Mouse (Mus musculus) embryonic facial prominence, embryonic 15.5 days (tissue): ENCODE measurements at regions not wholly inside any gene's neighbourhood (a gene's known extent, or its start where the extent isn't known, plus 50 kb on each side); places are given as distances from the start of the nearest gene placed in this dataset.

Experiments
- ATAC-seq: fragments of 200-750 bp; cut with Nextera tagmentation; 2 replicates; pipeline ENCODE4 v1.8.0; 2017; ENCODE audit warnings: low read depth, moderate TSS enrichment; ENCODE audit not compliant: insufficient number of reproducible peaks, low FRiP score, low TSS enrichment
- H3K27ac ChIP-seq: fragments of 300-500 bp; sonication (generic); replicated peaks from 2 replicates; pipeline ENCODE4 v1.5.1; 2015; ENCODE audit warnings: mild to moderate bottlenecking, inconsistent platforms
- H3K27me3 ChIP-seq: fragments of 300-500 bp; sonication (generic); 2 replicates; pipeline ENCODE4 v1.6.1; 2015; ENCODE audit warnings: inconsistent platforms
- H3K36me3 ChIP-seq: fragments of 300-500 bp; sonication (generic); 2 replicates; pipeline ENCODE4 v1.6.1; 2015; ENCODE audit warnings: mild to moderate bottlenecking, inconsistent platforms
- H3K4me1 ChIP-seq: fragments of 300-500 bp; sonication (generic); 2 replicates; pipeline ENCODE4 v1.6.1; 2015; ENCODE audit warnings: inconsistent platforms
- H3K4me2 ChIP-seq: fragments of 300-500 bp; sonication (generic); replicated peaks from 2 replicates; pipeline ENCODE4 v1.6.1; 2015; ENCODE audit warnings: mild to moderate bottlenecking, inconsistent platforms
- H3K4me3 ChIP-seq: fragments of 300-500 bp; sonication (generic); replicated peaks from 2 replicates; pipeline ENCODE4 v1.5.1; 2015; ENCODE audit warnings: mild to moderate bottlenecking, inconsistent platforms
- H3K9ac ChIP-seq: fragments of 300-500 bp; sonication (generic); 2 replicates; pipeline ENCODE4 v1.6.1; 2015; ENCODE audit warnings: inconsistent platforms
- H3K9me3 ChIP-seq: fragments of 300-500 bp; sonication (generic); replicated peaks from 2 replicates; pipeline ENCODE4 v1.6.1; 2016; ENCODE audit warnings: inconsistent platforms
- WGBS: fragments of 180-500 bp; shearing (Covaris S2); methylation state at CpG from one replicate; pipeline ENCODE4 v1.1.7; 2015; 5-methylcytosine and 5-hydroxymethylcytosine counted together

DNA sequence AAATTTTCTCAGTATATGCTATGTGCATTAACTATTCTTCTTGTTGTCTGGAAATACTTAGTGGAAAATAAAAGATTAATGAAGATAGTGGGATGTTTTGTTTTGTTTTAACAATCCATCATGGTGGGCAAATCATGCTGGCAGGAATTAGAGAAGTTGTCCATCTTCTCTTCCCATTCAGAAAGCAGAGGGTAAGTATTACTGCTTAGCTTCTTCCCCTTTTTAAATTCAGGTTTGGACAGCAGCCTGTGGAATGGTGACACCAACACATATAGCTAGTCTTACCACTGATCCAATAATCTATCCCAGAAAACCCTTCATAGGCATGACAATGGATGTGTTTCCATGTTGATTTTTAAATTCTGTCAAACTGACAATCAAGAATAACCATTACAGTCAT, 467.9 kb upstream of the Mef2c start:
- Histone ChIP-seq H3K27me3 (no peaks in the 10 kb centered on the region), H3K4me3 (no peak overlapping the region), H3K4me1 (no peaks in the 10 kb centered on the region), H3K9me3 (no peaks in the 10 kb centered on the region), H3K4me2 (no peak overlapping the region), H3K9ac (no peak overlapping the region), H3K36me3 (no peaks in the 10 kb centered on the region), H3K27ac (no peak overlapping the region)
- ATAC-seq: no peak

DNA sequence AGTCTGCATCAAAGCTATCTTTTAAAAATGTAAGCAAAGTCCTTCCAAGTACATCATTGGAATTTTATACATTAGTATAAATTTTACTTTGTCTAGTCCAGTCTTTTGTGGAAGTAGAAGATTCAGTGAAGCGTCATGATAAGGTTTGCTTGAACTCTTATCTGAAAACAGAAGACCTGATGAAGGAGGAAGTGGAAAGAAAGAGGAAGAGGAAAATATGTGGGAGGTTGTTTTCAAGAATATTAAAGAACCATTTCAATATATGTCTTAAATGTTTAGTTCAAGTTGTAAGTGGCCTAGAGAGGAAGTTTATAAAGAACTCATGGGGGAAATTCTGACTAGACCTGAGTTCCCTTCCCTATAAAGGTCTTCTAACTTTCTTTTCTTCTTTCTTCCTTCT, 462.3 kb upstream of the Mef2c start:
- Histone ChIP-seq H3K9me3 (no peaks in the 10 kb centered on the region), H3K27ac (no peak overlapping the region), H3K36me3 (no peaks in the 10 kb centered on the region), H3K4me1 (no peaks in the 10 kb centered on the region), H3K9ac (no peak overlapping the region), H3K4me3 (no peak overlapping the region), H3K4me2 (no peak overlapping the region), H3K27me3 (no peaks in the 10 kb centered on the region)
- ATAC-seq: no peak
- 84% methylated on average over 1 of the region's 1 CpGs for WGBS

DNA sequence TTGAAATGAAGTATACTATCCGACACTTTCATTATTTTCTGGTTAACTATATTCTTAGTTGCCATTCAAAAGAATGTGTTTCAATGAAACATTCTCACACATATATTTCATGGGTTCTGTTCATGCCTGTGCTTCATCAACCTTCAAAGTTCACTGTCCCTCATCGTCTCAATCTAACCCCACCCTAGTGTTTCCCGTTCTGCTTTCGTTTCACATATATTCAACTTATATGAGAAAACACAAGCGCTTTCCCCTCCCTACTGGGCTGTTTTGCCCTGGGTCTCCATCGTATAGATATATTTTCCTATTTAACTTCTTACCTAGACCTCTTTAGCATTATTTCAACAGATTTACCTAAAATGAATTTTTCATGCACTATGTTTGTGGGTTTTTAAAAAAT, 458.3 kb upstream of the Mef2c start:
- H3K9me3 ChIP-seq: no peaks in the 10 kb centered on the region
- no peak overlapping the region for H3K4me3 ChIP-seq
- H3K27ac ChIP-seq: no peak overlapping the region
- ATAC-seq: no peak
- no peaks in the 10 kb centered on the region for H3K36me3 ChIP-seq
- no peak overlapping the region for H3K4me2 ChIP-seq
- H3K27me3 ChIP-seq: no peaks in the 10 kb centered on the region
- H3K9ac ChIP-seq: no peak overlapping the region
- 93% methylated on average over 6 of the region's 6 CpGs for WGBS
- H3K4me1 ChIP-seq: no peaks in the 10 kb centered on the region

DNA sequence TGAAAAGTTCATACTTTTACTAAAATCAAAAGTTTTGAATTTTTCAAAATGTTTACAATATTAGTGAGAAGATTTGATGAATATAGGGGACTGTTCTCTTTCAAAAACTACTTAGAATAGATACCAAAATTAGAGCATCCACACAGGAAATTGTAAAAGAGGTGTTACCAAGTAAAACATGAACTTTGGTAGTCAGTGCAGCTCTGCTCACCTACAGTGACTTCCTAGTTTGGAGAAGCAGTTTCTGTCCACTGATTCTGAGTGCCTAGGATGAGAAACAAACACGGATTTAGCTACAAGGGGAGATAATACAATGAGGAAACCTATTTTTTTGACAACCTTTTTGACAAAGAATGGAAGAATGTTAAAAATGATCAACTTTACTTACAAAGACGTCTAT, 457.9 kb upstream of the Mef2c start:
- no peaks in the 10 kb centered on the region for H3K9me3 ChIP-seq
- H3K4me3 ChIP-seq: no peak overlapping the region
- H3K4me2 ChIP-seq: no peak overlapping the region
- WGBS: 68% methylated on average over 2 of the region's 2 CpGs
- H3K4me1 ChIP-seq: no peaks in the 10 kb centered on the region
- no peak overlapping the region for H3K9ac ChIP-seq
- no peak for ATAC-seq
- H3K27me3 ChIP-seq: no peaks in the 10 kb centered on the region
- H3K27ac ChIP-seq: no peak overlapping the region
- no peaks in the 10 kb centered on the region for H3K36me3 ChIP-seq

DNA sequence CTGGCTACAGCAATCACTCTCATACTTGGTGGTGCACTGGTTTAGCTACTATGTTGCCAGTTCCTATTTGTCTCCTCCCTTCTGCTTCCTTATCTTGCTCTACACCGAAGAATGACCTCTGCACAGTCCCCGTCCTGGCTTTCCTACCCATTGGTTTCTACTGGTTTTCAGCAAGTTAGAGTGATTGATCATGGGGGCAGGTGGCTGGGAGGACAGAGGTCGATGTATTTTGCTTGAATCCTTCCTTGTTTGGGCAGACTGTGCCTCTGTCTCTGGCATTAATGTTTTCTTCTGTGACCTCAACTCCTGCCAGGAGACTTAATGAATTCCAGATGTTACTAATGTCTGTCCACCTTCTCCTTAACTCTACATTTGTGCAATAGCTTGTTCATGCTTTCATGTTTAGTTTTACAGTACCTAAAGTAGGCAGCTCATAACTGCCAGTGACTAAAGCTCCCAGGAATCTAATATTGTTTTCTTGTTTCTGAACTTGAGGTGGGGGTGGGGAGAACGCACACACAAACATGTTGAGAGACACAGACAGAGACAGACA, 457.2 kb upstream of the Mef2c start:
- 34% methylated on average over 4 of the region's 4 CpGs for WGBS
- Histone ChIP-seq H3K36me3 (no peaks in the 10 kb centered on the region), H3K4me3 (no peak overlapping the region), H3K9ac (no peak overlapping the region), H3K4me2 (no peak overlapping the region), H3K9me3 (no peaks in the 10 kb centered on the region), H3K4me1 (no peaks in the 10 kb centered on the region), H3K27ac (no peak overlapping the region), H3K27me3 (no peaks in the 10 kb centered on the region)
- no peak for ATAC-seq

DNA sequence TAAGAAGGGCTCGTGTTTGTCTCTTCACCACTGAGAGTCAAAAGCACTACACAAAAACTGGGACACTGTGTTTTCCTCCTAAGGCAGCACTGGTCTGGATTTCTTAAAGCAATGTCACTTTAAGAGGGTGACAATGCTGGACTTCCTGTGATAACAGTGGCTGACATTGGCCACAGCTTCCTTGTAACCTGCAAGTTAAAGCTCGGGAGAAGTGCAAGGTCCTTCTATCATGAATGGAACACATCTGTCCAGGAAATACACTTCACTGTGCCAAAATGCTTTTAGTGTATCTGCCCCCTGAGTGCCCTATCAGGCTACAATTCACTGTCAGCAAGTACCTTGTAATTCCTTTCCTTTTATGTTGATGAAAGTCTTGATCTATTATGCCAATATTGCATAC, 448.0 kb upstream of the Mef2c start:
- H3K9me3 ChIP-seq: no peaks in the 10 kb centered on the region
- no peak overlapping the region for H3K9ac ChIP-seq
- WGBS: 61% methylated on average over 2 of the region's 2 CpGs
- H3K27me3 ChIP-seq: no peaks in the 10 kb centered on the region
- H3K4me2 ChIP-seq: no peak overlapping the region
- no peaks in the 10 kb centered on the region for H3K36me3 ChIP-seq
- ATAC-seq: no peak
- H3K4me1 ChIP-seq: no peaks in the 10 kb centered on the region
- H3K4me3 ChIP-seq: no peak overlapping the region
- H3K27ac ChIP-seq: no peak overlapping the region

DNA sequence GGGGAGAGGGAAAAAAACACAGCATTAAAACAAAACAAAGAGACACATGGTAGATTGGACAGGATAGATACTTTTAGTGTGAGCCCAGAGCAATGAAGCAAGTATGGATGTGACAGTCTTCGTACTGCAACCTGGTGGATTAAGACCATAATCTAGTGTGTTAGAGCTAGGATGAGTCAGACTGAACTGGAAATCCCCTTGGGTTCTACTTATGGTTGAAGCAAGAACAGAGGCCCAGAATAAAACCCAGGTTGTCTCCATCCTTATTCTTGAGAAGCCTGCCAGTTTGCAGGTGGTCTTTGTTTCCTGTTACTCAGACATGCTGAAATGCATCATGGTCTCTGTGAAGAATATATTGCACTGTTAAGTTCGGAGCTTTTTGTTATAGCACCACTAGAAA, 447.4 kb upstream of the Mef2c start:
- no peak overlapping the region for H3K4me3 ChIP-seq
- H3K27ac ChIP-seq: no peak overlapping the region
- H3K27me3 ChIP-seq: no peaks in the 10 kb centered on the region
- H3K4me1 ChIP-seq: no peaks in the 10 kb centered on the region
- 86% methylated on average over 2 of the region's 2 CpGs for WGBS
- H3K9me3 ChIP-seq: no peaks in the 10 kb centered on the region
- ATAC-seq: no peak
- no peaks in the 10 kb centered on the region for H3K36me3 ChIP-seq
- no peak overlapping the region for H3K9ac ChIP-seq
- H3K4me2 ChIP-seq: no peak overlapping the region

DNA sequence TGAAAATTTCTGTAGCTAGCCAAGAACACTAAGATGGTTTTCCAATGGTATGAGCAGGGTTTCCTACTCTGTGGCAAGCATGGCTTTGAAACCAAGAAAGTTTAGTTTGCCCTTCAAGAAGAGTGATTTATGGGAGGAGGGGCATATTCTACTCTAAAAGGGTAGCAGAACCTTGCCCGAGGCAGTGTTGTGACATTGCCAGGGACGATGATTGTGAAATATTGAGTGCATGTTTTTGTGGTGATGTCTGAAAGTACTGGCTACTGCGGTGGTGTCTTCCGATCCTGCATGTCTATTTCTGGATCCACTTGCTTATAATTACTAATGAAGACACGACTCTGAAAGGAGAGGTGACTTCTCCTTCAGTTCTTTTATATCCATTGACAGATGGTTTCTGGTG, 439.1 kb upstream of the Mef2c start:
- no peak overlapping the region for H3K27ac ChIP-seq
- no peaks in the 10 kb centered on the region for H3K27me3 ChIP-seq
- no peaks in the 10 kb centered on the region for H3K9me3 ChIP-seq
- no peaks in the 10 kb centered on the region for H3K36me3 ChIP-seq
- no peak overlapping the region for H3K9ac ChIP-seq
- H3K4me2 ChIP-seq: no peak overlapping the region
- H3K4me1 ChIP-seq: no peaks in the 10 kb centered on the region
- no peak for ATAC-seq
- WGBS: 64% methylated on average over 5 of the region's 5 CpGs
- H3K4me3 ChIP-seq: no peak overlapping the region

DNA sequence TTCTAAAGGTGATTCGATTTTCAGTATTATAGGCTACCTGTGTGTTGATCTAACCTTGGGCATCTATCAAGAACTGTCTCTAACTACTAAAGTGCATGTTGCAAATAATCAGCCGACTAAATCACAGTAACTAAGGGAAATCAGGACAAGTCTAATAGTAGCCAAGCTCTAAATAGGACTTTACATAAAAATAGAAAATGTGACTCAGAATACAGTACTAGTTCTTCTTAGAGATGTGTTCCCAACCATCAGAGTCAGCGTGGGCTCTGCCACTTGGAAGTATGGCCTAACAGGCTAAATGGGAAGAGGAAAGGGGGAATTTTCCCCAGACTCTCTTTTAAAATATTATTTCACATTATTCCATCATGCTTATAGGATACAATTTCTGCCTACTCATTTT, 438.6 kb upstream of the Mef2c start:
- Histone ChIP-seq H3K9me3 (no peaks in the 10 kb centered on the region), H3K4me2 (no peak overlapping the region), H3K27ac (no peak overlapping the region), H3K4me3 (no peak overlapping the region), H3K9ac (no peak overlapping the region), H3K27me3 (no peaks in the 10 kb centered on the region), H3K36me3 (no peaks in the 10 kb centered on the region), H3K4me1 (no peaks in the 10 kb centered on the region)
- 85% methylated on average over 3 of the region's 3 CpGs for WGBS
- ATAC-seq: no peak

DNA sequence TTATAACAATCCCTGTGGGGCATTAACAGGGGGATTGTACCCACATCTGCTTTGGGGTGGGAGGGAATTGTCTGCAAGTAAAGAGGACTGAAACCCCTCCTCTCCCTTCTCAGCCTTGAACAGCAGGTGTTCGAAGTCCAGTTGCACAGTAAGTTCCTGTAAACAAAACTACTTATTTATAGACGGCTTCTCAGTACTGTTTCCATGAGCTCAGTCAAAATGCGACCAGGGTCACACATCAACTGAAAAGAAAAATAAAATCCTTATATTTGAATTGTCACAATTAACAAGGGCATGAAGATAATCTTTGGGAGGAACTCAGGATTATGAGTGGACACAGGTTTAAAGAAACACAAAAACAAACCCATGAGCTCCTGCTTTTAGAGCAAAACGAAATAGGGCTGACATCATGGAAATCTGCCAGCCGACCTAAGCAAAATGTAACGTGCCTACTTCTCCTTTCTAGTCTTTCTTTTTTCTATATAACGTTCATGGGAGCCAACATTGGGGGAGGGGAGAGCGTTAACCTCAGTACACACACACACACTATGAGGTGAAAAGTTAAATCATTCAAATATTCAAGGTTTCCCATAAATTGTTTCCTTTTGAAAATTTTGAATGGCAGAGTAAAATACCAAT, 437.6 kb upstream of the Mef2c start:
- Histone ChIP-seq H3K4me3 (no peak overlapping the region), H3K9ac (no peak overlapping the region), H3K36me3 (no peaks in the 10 kb centered on the region), H3K4me1 (no peaks in the 10 kb centered on the region), H3K27ac (no peak overlapping the region), H3K27me3 (no peaks in the 10 kb centered on the region), H3K9me3 (no peaks in the 10 kb centered on the region), H3K4me2 (no peak overlapping the region)
- WGBS: 63% methylated on average over 8 of the region's 8 CpGs
- no peak for ATAC-seq

DNA sequence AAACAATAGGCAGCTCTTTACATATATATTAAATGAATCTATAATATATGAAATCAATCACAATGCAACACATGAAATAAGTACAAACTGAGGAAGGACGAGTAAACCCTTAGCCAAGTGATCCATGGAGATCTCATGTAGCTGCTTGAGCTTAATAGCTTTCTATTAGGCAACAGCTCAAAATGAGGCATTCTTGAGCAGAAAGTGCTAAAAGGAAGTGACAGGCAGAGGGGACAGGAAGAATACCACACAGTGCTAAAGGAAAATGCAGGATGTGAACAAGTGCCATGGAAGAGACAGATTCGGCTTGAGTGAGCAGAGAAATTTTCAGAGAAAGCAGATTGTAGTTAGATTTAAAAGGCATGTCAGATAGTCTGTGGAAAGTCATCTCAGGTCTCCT, 436.3 kb upstream of the Mef2c start:
- Histone ChIP-seq H3K4me1 (no peaks in the 10 kb centered on the region), H3K27me3 (no peaks in the 10 kb centered on the region), H3K9ac (no peak overlapping the region), H3K4me3 (no peak overlapping the region), H3K36me3 (no peaks in the 10 kb centered on the region), H3K4me2 (no peak overlapping the region), H3K27ac (no peak overlapping the region), H3K9me3 (no peaks in the 10 kb centered on the region)
- no peak for ATAC-seq
- 75% methylated on average over 2 of the region's 2 CpGs for WGBS

DNA sequence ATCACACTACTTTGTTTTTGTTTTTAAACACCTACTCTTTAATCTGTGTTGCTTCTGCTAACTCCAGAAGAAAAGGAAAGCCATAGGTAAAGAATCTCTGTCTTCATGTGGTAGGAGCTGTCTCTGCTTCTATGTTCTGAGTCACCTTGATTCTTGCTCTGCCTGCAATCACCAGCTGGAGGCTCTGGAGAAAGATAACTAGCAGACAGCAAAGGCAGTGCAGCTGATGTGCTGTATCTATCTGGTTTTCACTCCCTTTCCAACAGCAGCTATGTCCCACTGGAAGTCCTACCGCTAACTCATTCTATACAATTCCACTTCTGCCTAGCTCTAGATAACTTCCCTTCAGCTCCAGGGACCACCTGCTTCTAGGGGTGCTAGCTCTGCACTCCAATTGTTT, 435.2 kb upstream of the Mef2c start:
- no peaks in the 10 kb centered on the region for H3K4me1 ChIP-seq
- H3K9me3 ChIP-seq: no peaks in the 10 kb centered on the region
- H3K27me3 ChIP-seq: no peaks in the 10 kb centered on the region
- H3K9ac ChIP-seq: no peak overlapping the region
- ATAC-seq: no peak
- H3K36me3 ChIP-seq: no peaks in the 10 kb centered on the region
- no peak overlapping the region for H3K27ac ChIP-seq
- H3K4me3 ChIP-seq: no peak overlapping the region
- H3K4me2 ChIP-seq: no peak overlapping the region
- WGBS: 86% methylated on average over 1 of the region's 1 CpGs
